Mouse (Mus musculus) ES-Bruce4 (cell line): ENCODE measurements around the gene Sdk2. TPM values are rescaled to one million over a fixed set of nuclear protein-coding genes. Genes with fewer than 3 reads are reported as not detected.

Experiments used
- H3K27ac ChIP-seq: 2 replicates; pipeline ENCODE4 v1.5.1; 2012; ENCODE audit warnings: low read length, inconsistent platforms; ENCODE audit not compliant: insufficient read depth
- H3K27me3 ChIP-seq: 2 replicates; pipeline ENCODE4 v1.6.1; 2012; ENCODE audit warnings: mild to moderate bottlenecking, low read length, inconsistent platforms; ENCODE audit not compliant: control insufficient read depth, poor library complexity, insufficient read depth, severe bottlenecking
- H3K36me3 ChIP-seq: 2 replicates; pipeline ENCODE4 v1.6.1; 2012; ENCODE audit warnings: inconsistent platforms, mild to moderate bottlenecking, low read length, moderate library complexity; ENCODE audit not compliant: control insufficient read depth, poor library complexity, insufficient read depth, severe bottlenecking
- H3K4me1 ChIP-seq: one replicate; pipeline ENCODE4 v1.8.1; 2011; ENCODE audit warnings: low read length; ENCODE audit not compliant: control insufficient read depth, insufficient read depth
- H3K4me3 ChIP-seq: 2 replicates; pipeline ENCODE4 v1.5.1; 2011; ENCODE audit warnings: low read depth, mild to moderate bottlenecking, low read length
- H3K9ac ChIP-seq: 2 replicates; pipeline ENCODE4 v1.6.1; 2012; ENCODE audit warnings: low read depth, mild to moderate bottlenecking, inconsistent platforms; ENCODE audit not compliant: poor library complexity, severe bottlenecking
- H3K9me3 ChIP-seq: replicated peaks from 2 replicates; pipeline ENCODE4 v1.6.1; 2012; ENCODE audit warnings: mild to moderate bottlenecking, low read length, inconsistent platforms; ENCODE audit not compliant: control insufficient read depth, poor library complexity, insufficient read depth, severe bottlenecking
- CTCF ChIP-seq: IDR thresholded peaks from one replicate; pipeline ENCODE4 v1.8.1; 2011; ENCODE audit warnings: low read depth, low read length
- EP300 ChIP-seq: IDR thresholded peaks from 2 replicates; pipeline ENCODE4 v1.6.1; 2011; ENCODE audit warnings: low read depth, low read length; ENCODE audit not compliant: insufficient read depth
- POLR2A ChIP-seq: IDR thresholded peaks from one replicate; pipeline ENCODE4 v1.8.1; 2011; ENCODE audit warnings: low read length; ENCODE audit not compliant: insufficient read depth
- polyA plus RNA-seq: library from polyadenylated mRNA; stranded (reverse); fragments of >200 nt; gene quantifications from 2 replicates; pipeline ENCODE4 v1.2.4, GENCODE M21; 2011; ENCODE audit warnings: low read depth; ENCODE audit not compliant: missing spikeins, insufficient read depth, insufficient read length

Sdk2 gene
- polyA plus RNA-seq, 1 experiment: 0.87 TPM

- no peak overlapping the region for H3K4me3 ChIP-seq
- H3K27ac ChIP-seq: no peak overlapping the region
- H3K27me3 ChIP-seq: no peaks in the 10 kb centered on the region
- no peaks in the 10 kb centered on the region for H3K36me3 ChIP-seq
- H3K9me3 ChIP-seq: no peaks in the 10 kb centered on the region
- no peak overlapping the region for H3K9ac ChIP-seq
- TF ChIP-seq CTCF: no peak
- TF ChIP-seq EP300: no peak
- no peak for TF ChIP-seq POLR2A
- no peaks in the 10 kb centered on the region for H3K4me1 ChIP-seq
Measured at GRCm38 (mm10) chr11:113888156-113888750, 178.6 kb downstream of the Sdk2 start.

DNA sequence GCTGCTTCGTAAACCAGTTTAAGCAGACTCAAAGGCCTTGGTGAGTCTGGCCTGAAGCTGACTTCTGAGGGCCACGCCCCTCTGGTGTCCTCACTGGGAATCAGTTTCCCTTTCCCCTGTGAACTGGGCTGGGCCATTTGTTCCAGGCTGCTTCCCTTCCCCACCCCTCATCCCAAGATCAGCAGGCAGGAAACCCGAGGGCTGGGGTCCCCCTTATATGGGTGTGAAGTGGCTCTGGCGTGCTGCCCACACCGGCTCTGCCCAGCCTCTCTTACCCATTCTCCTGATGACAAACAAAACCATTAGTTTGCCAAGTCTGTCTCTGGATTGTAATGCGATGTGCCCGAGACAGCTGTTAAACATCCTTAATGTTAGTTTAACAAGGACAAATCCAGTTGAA, 180.5 kb downstream of the Sdk2 start:
- Histone ChIP-seq H3K9me3 (no peaks in the 10 kb centered on the region), H3K9ac (no peak overlapping the region), H3K36me3 (no peaks in the 10 kb centered on the region), H3K27ac (no peak overlapping the region), H3K4me3 (no peak overlapping the region), H3K27me3 (no peaks in the 10 kb centered on the region), H3K4me1 (no peaks in the 10 kb centered on the region)
- TF ChIP-seq POLR2A (no peak), EP300 (no peak), CTCF (no peak)

- no peak overlapping the region for H3K9ac ChIP-seq
- no peak overlapping the region for H3K27ac ChIP-seq
- no peaks in the 10 kb centered on the region for H3K9me3 ChIP-seq
- no peaks in the 10 kb centered on the region for H3K4me1 ChIP-seq
- no peaks in the 10 kb centered on the region for H3K36me3 ChIP-seq
- no peaks in the 10 kb centered on the region for H3K27me3 ChIP-seq
- TF ChIP-seq POLR2A (no peak), CTCF (no peak), EP300 (no peak)
- H3K4me3 ChIP-seq: no peak overlapping the region
Measured at GRCm38 (mm10) chr11:113884962-113885361, 181.9 kb downstream of the Sdk2 start.

GRCm38 (mm10) chr11:113883031-113883430, 183.8 kb downstream of the Sdk2 start:
- no peaks in the 10 kb centered on the region for H3K36me3 ChIP-seq

DNA sequence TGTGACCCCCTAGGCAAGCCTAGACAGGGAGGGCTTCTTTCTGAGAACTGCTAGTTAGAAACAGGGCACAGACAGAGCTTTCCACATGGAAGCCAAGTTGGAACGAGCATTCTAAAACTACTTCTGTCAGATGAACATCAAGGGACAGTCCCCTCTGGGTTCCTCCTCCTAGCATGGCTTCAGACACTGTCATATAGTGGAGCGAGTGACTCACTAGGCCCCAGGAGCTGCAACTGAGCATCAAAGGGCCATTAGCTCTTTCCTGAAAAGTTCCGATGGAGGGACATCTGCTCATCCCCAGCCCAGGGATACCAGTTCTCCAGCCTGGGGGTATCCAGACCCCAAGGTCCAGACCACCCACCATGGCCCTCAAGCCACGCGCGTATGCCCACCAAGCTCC, 185.0 kb downstream of the Sdk2 start:
- no peaks in the 10 kb centered on the region for H3K36me3 ChIP-seq
- no peaks in the 10 kb centered on the region for H3K4me1 ChIP-seq
- no peak overlapping the region for H3K9ac ChIP-seq
- H3K9me3 ChIP-seq: no peaks in the 10 kb centered on the region
- TF ChIP-seq EP300: no peak
- TF ChIP-seq POLR2A: no peak
- no peak for TF ChIP-seq CTCF
- no peak overlapping the region for H3K27ac ChIP-seq
- no peak overlapping the region for H3K4me3 ChIP-seq
- no peaks in the 10 kb centered on the region for H3K27me3 ChIP-seq

More at GRCm38 (mm10) chr11:113883031-113883430, 183.8 kb downstream of the Sdk2 start:
- H3K4me3 ChIP-seq: no peak overlapping the region
- no peak for TF ChIP-seq EP300
- TF ChIP-seq POLR2A: no peak
- no peak for TF ChIP-seq CTCF
- no peak overlapping the region for H3K27ac ChIP-seq
- no peaks in the 10 kb centered on the region for H3K4me1 ChIP-seq
- no peak overlapping the region for H3K9ac ChIP-seq
- H3K9me3 ChIP-seq: no peaks in the 10 kb centered on the region
- H3K27me3 ChIP-seq: no peaks in the 10 kb centered on the region

- no peaks in the 10 kb centered on the region for H3K27me3 ChIP-seq
Measured at GRCm38 (mm10) chr11:113867066-113867465, 199.8 kb downstream of the Sdk2 start.

More at GRCm38 (mm10) chr11:113867066-113867465, 199.8 kb downstream of the Sdk2 start:
- TF ChIP-seq CTCF (no peak), POLR2A (no peak), EP300 (no peak)
- Histone ChIP-seq H3K4me1 (no peaks in the 10 kb centered on the region), H3K27ac (no peak overlapping the region), H3K4me3 (no peak overlapping the region), H3K9me3 (no peaks in the 10 kb centered on the region), H3K36me3 (no peaks in the 10 kb centered on the region), H3K9ac (no peak overlapping the region)
